Mouse (Mus musculus) erythroblast, adult 5-6 weeks (primary cell): ENCODE results near the gene Gcn1l1. TPM values are rescaled to one million over a fixed set of nuclear protein-coding genes. Genes with fewer than 3 reads are reported as not detected.

Source experiments
- ATAC-seq: replicated peaks from 2 replicates; pipeline ENCODE4 v1.8.0; 2016; ENCODE audit warnings: moderate number of reproducible peaks, mild to moderate bottlenecking, moderate TSS enrichment, inconsistent platforms; ENCODE audit not compliant: poor library complexity, low FRiP score, severe bottlenecking
- total RNA-seq, 2 experiments: library from RNA; stranded (forward) in 1 of 2; stranded (reverse) in 1 of 2; fragments of 150-400 nt in 1 of 2; fragments of 200-764, 138-1000 nt in 1 of 2; gene quantifications; 2 replicates each; pipeline versions ENCODE4 v1.2.3 to v1.2.4; 2015 to 2017; ENCODE audit warnings: low replicate concordance in 2 of 2

Gene Gcn1l1
- total RNA-seq, 2 experiments from 2014 or later, result 9.4 to 14.2 TPM

DNA sequence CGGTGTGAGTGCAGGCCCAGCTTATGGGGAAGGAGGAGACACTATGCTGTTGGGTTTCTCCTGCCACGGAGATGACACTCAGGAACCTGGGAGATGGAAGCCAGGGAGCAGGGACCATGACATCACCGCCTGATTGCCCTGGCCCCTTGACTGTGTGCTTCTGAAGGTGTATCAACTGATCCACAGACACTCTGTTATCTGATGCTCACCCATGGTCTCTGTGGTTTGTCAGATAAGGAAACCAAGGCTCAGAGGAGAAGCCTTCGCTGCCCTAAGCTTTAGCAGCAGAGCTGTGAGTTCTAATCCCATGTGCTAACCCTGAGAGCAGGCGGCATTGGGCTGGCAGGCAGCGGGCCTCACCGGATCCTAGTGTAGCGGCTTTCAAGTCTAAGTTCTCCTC lies 69.0 kb downstream of the Gcn1l1 start:
- ATAC-seq, result peak; percentile 13; the same call in 1 of the 2 replicates

DNA sequence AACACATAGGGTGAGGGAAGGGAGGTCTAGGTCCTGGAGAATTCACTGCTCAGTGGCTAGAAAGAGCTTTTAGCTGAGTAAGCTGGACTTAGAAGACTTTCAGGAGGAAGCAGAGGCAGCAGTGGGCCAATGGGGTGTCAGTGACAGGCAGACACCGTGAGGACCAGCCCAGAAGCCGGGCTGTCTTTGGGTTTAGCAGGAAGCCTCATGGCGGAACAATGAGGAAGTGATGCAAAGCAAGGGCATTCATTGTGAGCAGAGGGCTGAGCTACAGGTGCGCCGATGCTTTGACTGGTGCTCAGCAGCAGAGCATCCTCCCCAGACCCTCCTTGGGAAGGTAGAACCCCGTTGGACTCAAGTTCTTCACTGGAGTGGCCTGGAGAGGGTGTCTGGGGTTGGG lies 70.5 kb downstream of the Gcn1l1 start:
- no peak for ATAC-seq

DNA sequence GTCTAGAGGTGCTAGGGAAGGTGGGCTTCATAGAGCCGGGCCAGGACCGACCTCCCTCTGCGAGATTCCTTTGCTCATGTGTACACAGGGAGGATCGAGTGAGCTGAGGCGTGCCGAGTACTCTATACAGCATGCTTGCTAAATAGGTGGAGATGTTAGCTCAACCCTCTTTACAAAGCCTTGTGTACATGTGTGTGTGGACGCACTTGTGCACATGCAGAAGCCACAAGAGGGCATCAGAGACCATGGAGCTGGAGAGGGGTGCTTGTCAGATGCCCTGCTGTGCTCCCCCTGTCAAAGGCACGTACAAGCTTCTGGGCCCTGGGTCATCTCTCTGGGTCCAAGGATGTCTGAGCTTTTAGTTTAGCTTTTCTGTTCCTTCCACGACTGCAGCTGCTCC lies 79.1 kb downstream of the Gcn1l1 start:
- ATAC-seq, result no peak

DNA sequence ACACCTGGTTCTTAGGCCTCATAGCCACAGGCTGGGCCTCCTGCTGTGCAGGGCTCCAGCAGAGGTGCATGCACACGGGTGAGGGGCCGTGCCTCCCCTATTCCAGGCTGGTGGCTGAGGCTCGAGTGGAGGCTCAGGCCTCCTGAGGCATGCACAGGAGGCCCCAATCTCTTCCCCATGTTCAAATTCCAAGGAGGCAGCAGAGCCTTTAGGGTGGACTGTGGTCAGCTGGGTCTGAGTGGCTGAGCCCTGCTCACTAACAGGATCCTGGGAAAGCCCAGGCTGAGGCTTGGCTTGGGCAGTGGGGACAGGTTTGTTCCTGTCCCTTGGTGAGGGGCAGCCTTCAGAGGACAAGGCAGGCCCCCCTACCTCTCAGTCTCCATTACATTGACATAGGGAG lies 83.8 kb downstream of the Gcn1l1 start:
- ATAC-seq, result no peak

DNA sequence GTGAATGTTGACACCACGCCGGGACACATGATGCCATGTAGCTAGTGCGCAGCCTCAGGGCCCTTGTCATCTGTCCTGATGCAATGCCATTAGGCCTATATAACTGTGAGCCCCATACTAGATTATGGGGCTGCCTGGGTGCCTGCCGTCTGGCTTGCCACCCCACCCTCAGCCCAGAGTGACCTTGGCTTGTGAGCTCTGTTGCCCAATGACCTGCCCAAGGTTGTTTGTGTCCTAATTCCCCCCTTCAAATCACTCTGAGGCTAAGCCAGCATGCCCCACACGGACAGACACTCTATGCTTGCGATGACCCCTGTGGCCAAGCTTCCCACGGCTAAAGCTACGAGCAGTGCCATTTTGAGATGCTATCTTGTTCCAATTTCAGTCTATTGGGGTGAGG lies 84.6 kb downstream of the Gcn1l1 start:
- no peak for ATAC-seq

DNA sequence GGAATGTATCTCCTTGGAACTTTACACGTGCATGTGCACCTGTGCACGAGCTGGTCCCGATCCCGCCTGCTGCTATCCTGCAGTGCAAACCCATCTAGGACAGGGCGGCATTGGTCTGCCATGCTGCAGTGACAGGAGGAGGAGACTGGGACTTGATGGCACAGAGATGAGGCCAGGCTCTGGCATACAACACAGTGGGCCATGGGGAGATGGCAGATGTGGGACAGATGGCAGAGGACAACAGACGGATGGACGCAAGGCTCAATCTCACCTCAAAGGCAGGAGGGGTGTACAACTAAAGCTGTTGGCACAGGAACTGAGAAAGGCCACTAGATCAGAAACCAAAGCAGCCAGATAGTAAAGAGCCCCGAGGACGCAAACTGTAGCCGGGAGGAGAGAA lies 85.8 kb downstream of the Gcn1l1 start:
- no peak for ATAC-seq

DNA sequence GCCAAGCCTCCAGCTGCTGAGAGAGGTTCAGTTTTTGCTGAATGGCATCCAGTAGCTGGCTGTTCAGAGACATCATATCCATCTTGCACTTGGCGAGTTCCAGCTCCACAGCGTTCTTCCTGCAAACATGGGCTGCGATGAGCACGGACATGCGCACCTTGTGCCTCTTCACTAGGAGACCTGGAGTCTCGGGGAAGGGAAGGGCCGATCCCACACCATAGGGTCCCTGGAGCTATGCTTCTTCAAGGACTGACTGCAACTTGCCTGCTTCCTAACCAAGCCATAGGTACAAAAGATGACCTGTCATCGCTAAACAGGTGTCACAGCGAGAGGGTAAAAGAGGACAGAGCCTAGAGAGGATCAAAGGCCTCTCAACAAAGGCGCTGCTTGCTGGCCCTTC lies 86.8 kb downstream of the Gcn1l1 start:
- ATAC-seq, result no peak

DNA sequence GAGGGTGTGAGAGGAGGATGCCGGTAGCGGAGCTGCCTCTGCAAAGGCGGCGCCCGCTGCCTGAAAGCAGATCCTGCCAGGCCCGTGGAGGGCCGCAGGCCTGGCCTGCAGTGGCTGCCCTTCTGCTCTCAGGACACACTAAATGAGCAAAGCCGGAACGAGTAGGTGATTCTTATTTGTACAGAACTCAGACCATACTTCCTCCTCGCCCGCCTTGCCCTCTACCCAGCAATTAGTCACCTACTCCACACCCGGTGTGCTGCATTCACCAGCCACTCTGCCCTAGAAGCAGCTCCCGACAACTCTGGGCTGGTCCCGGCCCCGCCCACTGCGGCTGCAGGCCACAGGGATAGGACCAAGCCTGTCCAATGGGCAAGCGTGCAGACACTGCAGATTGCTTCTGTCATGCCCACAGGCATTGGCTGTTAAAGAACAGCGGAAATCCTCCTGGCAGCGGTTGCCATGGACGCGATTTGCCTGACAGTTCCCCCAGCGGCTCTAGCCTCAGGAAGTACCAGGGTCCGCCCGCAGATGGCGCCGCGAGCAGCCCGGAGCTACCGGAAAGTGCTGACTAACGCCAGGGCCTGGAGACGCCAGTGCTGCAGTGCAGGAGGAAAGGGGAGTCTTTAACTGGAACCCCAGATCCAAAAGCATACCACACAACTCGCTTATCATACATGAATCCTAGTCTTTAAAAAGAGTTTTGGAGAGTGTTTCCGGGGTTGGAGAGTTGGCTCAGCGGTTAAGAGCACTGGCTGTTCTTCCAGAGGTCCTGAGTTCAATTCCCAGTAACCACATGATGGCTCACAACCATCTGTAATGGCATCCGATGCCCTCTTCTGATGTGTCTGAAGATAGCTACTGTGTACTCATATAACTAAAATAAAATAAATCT lies 87.9 kb downstream of the Gcn1l1 start:
- ATAC-seq, result peak; percentile 95

DNA sequence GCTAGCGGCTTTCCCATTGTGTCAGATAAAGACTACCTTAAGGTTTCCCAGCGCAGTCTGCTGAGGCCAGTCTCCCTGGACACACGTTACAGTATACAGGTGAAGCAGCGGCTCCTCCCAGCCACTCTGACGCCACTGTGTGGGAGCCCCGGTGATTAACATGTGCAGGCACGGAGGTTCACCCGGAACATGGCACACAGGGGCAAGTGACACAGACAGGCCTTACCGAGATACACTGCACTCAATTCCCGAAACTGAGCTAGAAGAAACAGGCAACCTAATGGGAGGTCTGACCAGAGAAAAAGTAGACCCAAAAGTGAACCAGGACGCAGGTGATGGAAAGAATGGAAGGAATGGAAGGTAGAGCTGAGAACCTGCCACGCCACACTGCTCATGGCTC lies 88.7 kb downstream of the Gcn1l1 start:
- no peak for ATAC-seq

DNA sequence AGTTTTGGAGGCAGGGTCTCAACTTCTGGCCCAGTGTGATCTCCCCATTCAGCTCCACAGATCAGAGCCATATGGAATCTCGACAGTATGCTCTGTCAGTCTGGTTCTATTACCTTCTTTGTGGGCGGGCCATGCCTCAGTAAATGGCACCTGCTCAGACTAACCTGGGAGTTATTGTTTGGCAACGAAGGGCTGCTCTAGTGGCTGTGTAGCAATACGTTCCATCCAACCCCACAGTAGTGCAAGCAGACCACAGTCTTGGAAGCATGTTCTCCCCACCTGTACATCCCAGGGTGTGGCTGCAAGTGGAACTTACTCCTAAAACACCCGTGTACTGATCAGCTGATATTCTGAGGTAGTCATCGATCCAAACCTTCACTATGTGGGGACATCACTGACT lies 91.6 kb downstream of the Gcn1l1 start:
- ATAC-seq, result no peak

DNA sequence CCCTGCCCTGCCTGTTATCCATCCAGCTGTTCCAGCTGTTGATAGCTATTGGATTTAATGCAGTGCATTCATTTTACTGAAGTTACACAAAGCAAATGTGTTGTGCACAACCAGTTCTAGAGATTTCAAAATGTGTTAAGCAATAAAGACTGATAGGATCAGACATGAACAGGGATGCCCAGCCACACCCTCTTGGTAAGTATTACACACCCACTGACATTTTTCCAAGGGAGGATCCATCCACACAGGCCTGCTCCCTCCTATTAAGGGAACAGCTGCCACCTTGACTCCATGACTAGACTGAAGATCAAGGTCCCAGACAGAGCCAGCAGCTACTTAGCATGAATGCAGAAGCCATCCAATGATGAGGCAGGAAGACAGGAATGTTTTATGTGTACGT lies 92.2 kb downstream of the Gcn1l1 start:
- no peak for ATAC-seq

DNA sequence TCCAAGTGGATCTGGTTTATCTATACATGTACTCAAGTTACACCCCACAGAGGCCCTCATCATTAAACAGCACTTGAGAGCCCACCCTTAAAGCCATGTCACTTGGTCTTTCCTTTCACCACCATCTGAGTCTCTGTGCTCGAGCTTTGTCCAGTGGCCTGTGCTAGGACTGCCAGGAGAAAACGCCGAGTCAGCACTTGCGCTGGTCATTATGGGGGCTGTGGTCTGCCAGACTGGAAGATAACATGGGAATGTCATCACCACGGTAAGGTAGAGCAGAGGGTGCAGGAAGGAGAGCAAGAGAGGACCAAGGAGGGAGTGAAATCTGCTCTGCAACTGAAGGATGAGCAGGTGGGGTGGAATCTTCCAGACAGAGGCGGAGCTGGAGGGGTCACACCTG lies 93.3 kb downstream of the Gcn1l1 start:
- ATAC-seq, result no peak

DNA sequence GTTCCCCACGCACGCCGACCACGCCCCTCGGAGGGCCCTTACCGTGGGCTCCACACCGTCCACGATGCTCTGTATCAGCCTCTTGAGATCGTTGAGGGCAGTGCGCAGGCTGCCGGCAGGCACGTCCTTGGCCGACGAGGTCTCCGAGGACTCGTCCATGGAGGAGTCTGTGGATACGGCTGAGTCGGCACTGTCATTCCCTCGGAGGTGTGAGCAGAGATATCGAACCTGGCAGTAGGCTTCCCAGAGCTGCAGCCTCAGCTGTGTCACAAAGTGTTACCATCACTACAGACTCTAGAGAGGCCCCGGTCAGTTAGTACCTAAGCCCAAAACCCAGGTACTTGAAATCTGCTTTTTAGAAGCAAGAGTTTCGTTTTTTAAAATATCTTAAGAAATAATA lies 97.6 kb downstream of the Gcn1l1 start:
- ATAC-seq, result no peak

DNA sequence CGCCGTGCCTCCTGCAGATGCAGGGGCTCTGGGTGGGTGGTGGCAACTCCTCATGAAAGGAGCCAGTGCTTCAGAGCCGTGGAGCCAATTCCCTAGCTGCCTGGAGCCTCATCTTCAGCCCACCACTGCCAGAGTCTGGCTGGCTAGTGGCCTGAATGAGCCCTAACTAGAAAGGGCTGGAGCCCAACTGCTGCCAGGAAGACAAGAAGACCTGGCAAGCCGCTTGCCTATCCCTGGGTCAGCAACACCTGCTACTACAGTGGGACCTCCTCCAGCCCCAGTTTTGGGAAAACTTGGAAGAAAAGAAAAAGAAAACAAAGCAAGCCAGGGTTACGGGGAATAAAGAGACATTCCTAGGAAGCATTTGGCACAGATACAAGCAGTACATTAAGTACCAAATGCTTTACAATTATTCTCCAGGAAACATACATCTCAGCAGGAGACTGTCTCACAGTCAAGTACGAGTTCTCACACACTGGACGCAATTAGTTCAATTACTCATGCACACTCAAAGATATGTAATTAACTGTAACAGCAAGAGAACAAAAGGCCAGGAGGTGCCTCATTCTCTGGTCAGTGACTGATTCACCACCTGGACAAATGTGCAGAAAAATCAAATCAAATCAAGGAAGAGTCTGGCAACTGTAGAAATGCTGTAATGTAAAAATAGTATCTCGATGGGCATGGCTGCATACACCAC lies 101.5 kb downstream of the Gcn1l1 start:
- no peak for ATAC-seq

DNA sequence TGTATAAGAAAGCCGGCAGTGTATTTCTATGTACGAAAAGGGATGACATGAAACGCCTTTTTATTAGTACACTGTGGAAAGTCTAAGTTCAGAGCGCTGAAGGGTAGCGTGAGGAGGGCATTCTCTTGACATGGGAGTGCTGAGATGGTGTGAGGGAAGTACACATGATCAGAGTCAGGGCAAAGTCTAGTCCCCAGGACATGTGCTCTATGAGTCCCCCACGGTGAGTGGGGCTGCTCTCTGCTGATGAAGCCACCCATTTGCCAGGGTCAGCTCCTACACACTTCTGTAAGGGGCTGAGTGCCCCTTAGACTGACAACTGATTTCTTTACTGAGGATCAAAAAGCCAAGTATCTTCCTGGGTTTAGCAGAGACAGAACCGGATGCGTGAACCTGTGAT lies 102.2 kb downstream of the Gcn1l1 start:
- ATAC-seq, result no peak

DNA sequence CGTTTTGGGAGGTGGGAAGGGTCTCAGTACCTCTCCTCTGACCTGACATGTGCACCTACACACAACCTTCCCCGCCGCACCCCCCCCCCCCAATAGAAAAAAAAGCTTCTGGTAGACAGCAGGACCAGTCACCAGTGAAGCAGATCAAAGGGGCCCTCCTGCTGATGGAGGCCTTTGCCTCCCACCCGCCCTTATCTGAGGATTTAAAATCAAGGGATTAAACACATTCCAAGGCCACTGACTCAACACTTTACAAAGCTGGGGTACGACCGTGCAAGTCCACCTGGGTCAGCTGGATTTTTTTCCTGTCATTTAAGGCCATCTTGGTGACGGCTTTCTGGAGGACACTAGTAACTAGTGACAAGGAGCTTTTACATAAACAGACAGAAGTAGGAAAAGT lies 102.8 kb downstream of the Gcn1l1 start:
- no peak for ATAC-seq

DNA sequence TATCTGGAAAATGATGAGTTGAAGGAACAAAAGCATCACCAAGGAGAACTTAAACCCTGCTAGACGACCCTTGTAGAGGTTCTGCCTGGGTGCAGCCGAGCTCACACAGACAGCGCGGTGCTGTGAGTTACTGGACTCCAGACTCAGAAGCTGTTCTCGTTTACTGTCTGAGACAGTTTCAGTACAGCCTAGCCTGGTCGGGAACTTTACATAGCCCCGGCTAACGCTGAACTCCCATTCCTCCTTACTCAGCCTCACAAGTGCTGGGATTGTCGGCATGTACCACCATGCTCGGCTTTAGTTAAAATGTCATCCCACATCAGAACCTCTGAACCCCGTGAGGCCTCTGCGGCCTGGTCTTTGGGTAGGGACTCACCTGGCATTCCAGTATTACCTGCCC lies 103.9 kb downstream of the Gcn1l1 start:
- no peak for ATAC-seq

DNA sequence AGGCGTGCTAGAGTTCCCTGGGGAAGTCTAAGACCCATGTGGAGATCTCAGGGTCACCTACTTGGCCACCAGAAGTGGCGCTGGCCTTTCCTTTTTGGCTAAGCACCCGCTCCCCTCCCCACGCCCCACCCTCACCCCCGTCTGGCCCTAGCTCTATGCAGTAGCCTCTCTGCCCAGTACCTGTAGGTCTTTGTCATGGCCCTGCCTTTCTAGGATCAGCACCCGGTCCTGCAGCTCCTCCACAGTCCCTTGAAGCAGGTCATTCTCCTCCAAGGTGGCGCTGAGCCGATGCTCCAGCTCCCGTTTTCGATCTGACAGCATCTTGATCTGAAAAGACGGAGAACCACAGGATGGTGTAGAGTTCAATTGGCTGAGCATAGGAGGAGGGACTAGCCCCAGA lies 104.9 kb downstream of the Gcn1l1 start:
- ATAC-seq, result no peak

DNA sequence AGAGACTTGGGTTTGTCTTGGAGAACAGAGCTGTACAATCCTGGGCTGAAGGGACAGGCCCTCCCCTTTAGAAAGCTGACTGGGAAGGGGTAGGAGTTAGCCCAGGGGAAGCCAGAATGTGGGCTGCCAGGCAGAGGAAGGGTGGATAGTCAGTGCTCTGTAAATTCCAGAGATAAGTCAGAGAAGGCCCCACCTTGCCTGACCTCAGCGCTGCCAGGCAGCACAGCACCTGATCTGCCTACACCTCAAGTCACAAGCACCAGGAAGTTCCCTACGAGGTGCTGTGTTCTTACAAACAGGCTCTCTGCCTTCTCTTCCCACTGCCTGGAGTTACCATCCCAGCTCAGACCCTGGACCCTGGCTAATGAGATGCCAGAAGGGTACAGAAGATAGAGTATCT lies 105.4 kb downstream of the Gcn1l1 start:
- no peak for ATAC-seq

DNA sequence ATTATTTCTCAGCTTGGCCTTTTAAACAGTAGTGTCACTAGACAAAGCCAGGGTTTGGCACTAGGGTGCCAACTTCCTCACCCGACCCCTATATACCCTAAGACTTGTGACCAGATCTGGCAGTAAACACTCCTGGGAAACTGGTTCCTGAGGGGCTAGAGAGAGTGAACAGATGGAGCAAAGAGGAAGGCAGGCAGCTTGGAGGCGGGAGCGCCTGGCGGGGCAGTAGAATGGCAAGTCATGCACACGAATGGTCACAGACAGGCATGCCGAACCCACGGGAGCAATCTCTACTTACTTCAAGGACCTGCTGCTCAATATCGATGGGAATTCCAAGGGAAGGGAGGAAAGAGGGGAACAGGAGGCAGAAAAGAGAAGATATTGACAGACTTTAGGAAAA lies 106.8 kb downstream of the Gcn1l1 start:
- no peak for ATAC-seq
